Mouse (Mus musculus) heart, embryonic 14.5 days (tissue): Measurements from ENCODE around the gene Qpctl. TPM values are rescaled to one million over a fixed set of nuclear protein-coding genes. Genes with fewer than 3 reads are reported as not detected.

Source experiments
- ATAC-seq: fragments of 200-750 bp; cut with Nextera tagmentation; 2 replicates; pipeline ENCODE4 v1.8.0; 2017; ENCODE audit warnings: low read depth, moderate TSS enrichment; ENCODE audit not compliant: insufficient number of reproducible peaks, insufficient read depth, low FRiP score
- H3K27ac ChIP-seq, 2 experiments: fragments of 200-500 bp in 1 of 2; fragments of 300-500 bp in 1 of 2; sonication (generic) in 1 of 2; replicated peaks in 1 of 2; 2 replicates each; pipeline ENCODE4 v1.5.1; 2012 to 2014; ENCODE audit warnings: low read depth in 2 of 2, low read length in 2 of 2, control low read depth in 1 of 2, mild to moderate bottlenecking in 1 of 2, mixed read lengths in 1 of 2; ENCODE audit not compliant: control insufficient read depth in 1 of 2, insufficient read depth in 1 of 2
- H3K27me3 ChIP-seq: fragments of 300-500 bp; sonication (generic); 2 replicates; pipeline ENCODE4 v1.6.1; 2014; ENCODE audit warnings: mild to moderate bottlenecking, low read length, control low read depth; ENCODE audit not compliant: control insufficient read depth, insufficient read depth
- H3K36me3 ChIP-seq: fragments of 300-500 bp; sonication (generic); 2 replicates; pipeline ENCODE4 v1.6.1; 2014; ENCODE audit warnings: mild to moderate bottlenecking, control low read depth, low read length, mixed read lengths; ENCODE audit not compliant: control insufficient read depth, insufficient read depth
- H3K4me1 ChIP-seq, 2 experiments: fragments of 200-500 bp in 1 of 2; fragments of 300-500 bp in 1 of 2; sonication (generic) in 1 of 2; 2 replicates each; pipeline ENCODE4 v1.6.1; 2012 to 2014; ENCODE audit warnings: low read length in 2 of 2, control low read depth in 1 of 2, mixed read lengths in 1 of 2; ENCODE audit not compliant: control insufficient read depth in 2 of 2, insufficient read depth in 2 of 2
- H3K4me2 ChIP-seq: fragments of 300-500 bp; sonication (generic); 2 replicates; pipeline ENCODE4 v1.6.1; 2014; ENCODE audit warnings: mild to moderate bottlenecking, low read length
- H3K4me3 ChIP-seq, 2 experiments: fragments of 200-500 bp in 1 of 2; fragments of 300-500 bp in 1 of 2; sonication (generic) in 1 of 2; 2 replicates each; pipeline ENCODE4 v1.5.1; 2012 to 2014; ENCODE audit warnings: low read length in 2 of 2, mild to moderate bottlenecking in 2 of 2, control low read depth in 1 of 2, low read depth in 1 of 2, moderate library complexity in 1 of 2; ENCODE audit not compliant: control insufficient read depth in 1 of 2, insufficient read depth in 1 of 2
- H3K9ac ChIP-seq: fragments of 300-500 bp; sonication (generic); 2 replicates; pipeline ENCODE4 v1.6.1; 2014; ENCODE audit warnings: mild to moderate bottlenecking, low read length
- H3K9me3 ChIP-seq: fragments of 300-500 bp; sonication (generic); 2 replicates; pipeline ENCODE4 v1.6.1; 2016; ENCODE audit warnings: low read length, control low read depth; ENCODE audit not compliant: control insufficient read depth
- WGBS: fragments of 180-500 bp; shearing (Covaris S2); extraction: QIAGEN DNeasy Blood & Tissue Kit; methylation state at CpG from one replicate; pipeline ENCODE4 v1.1.7; 2014; 5-methylcytosine and 5-hydroxymethylcytosine counted together
- polyA plus RNA-seq: library from polyadenylated mRNA; unstranded; fragments of >200 nt; fragmentation: Nextera tagmentation; extraction: Ambion mirVana; gene quantifications from 2 replicates; pipeline ENCODE4 v1.2.1, GENCODE M21; 2014

Qpctl gene
- polyA plus RNA-seq, 1 experiment from 2014 or later: 7.0 TPM

DNA sequence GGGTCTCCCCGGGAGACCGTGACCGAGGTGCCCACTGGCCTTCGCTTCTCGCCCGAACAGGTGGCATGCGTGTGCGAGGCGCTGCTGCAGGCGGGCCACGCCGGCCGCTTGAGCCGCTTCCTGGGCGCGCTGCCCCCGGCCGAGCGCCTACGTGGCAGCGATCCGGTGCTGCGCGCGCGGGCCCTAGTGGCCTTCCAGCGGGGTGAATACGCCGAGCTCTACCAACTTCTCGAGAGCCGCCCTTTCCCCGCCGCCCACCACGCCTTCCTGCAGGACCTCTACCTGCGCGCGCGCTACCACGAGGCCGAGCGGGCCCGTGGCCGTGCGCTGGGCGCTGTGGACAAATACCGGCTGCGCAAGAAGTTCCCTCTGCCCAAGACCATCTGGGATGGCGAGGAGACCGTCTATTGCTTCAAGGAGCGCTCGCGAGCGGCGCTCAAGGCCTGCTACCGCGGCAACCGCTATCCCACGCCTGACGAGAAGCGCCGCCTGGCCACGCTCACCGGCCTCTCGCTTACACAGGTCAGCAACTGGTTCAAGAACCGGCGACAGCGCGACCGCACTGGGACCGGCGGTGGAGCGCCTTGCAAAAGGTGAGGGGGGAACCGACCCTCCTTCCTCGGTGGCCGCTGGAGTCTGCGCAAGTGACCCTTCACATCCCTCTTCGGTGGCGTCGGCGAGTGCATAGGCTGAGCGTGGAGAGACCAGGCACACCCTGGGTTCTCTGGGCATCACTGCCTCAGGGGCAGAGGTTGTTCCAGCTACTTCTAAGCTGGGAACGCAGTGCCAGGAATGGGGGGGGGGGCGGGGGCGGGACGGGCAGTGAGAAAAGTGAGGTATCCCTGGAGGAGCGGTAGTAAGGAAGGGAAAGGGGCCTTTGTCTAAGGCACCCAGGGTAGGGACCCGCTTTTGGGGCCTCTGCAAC is 54.0 kb downstream of the Qpctl start:
- ATAC-seq: no peak
- peak overlapping the region; percentile 79 to 89 for H3K4me3 ChIP-seq
- WGBS: under 1% methylated on average over 69 of the region's 87 CpGs
- H3K27me3 ChIP-seq: no peaks in the 10 kb centered on the region
- H3K36me3 ChIP-seq: peaks cover 39% of the 10 kb centered on the region
- peak overlapping the region; percentile 87 for H3K4me2 ChIP-seq
- peaks cover 30 to 45% of the 10 kb centered on the region in 2 experiments for H3K4me1 ChIP-seq
- peak overlapping the region; percentile 92 to 100 for H3K27ac ChIP-seq
- peak overlapping the region; percentile 96 for H3K9ac ChIP-seq
- no peaks in the 10 kb centered on the region for H3K9me3 ChIP-seq

DNA sequence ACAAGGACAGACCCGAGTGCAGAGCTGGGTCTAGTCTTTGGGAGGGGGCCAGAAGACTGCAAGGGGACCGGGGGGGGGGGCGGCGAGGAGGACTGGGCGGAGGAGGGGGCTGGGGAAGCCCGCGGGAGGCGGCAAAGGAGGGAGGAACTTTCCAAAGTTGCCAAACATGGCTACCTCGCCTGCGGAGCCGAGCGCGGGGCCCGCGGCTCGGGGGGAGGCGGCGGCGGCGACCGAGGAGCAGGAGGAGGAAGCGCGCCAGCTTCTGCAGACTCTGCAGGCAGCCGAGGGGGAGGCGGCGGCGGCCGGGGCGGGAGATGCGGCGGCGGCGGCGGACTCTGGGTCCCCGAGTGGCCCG is 54.6 kb downstream of the Qpctl start, which contains the start of gene Six5:
TSS of gene Six5 (plus strand) at position 124 of the 355 bp plus-strand sequence.
- peak within 1 kb of the TSS; percentile 96 for H3K9ac ChIP-seq
- peaks cover 30 to 45% of the 10 kb centered on the region in 2 experiments for H3K4me1 ChIP-seq
- H3K4me2 ChIP-seq: peak within 1 kb of the TSS; percentile 87
- H3K36me3 ChIP-seq: peaks cover 45% of the 10 kb centered on the region
- H3K9me3 ChIP-seq: no peaks in the 10 kb centered on the region
- peak within 1 kb of the TSS; percentile 99 to 100 for H3K27ac ChIP-seq
- no peak; the same call in 1 of the 2 replicates for ATAC-seq
- no peaks in the 10 kb centered on the region for H3K27me3 ChIP-seq
- peak within 1 kb of the TSS; percentile 79 to 89 for H3K4me3 ChIP-seq
- 1% methylated on average over 25 of the region's 36 CpGs for WGBS

DNA sequence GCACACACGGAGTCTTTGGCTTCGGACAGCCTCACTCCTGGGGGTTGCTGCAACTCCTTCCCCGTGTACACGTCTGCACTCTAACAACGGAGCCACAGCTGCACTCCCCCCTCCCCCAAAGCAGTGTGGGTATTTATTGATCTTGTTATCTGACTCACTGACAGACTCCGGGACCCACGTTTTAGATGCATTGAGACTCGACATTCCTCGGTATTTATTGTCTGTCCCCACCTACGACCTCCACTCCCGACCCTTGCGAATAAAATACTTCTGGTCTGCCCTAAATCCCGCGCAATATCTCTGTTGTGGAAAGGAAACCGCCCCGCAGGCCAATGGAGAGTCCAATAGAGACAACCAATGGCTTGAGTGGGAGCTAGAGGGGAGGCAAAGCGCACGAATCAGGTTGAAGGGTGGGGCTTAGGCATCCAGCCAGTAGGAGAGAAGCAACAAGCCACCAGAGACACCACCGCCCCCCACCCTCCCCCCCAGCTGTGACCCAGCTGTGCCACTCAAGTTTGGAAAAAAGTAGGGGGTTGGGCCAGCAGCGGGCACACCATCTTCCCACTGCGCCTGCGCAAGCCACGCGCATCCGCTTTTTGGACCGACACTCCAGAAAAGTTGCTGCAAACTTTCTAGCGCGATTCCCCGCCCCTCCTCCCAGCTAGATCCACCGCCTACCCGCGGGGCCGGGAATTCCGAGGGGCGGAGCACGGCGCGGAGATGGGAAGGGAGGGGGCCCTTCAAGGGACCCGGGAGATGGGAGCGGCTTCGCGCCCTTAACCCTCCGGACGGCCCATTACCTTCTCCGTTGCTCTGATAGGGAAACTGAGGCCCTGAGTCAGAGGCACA is 55.3 kb downstream of the Qpctl start:
- Histone ChIP-seq H3K36me3 (peaks cover 50% of the 10 kb centered on the region), H3K27ac (peak overlapping the region; percentile 99 to 100), H3K27me3 (no peaks in the 10 kb centered on the region), H3K9ac (peak overlapping the region; percentile 96), H3K4me3 (peak overlapping the region; percentile 79 to 89), H3K4me1 (peaks cover 30 to 45% of the 10 kb centered on the region in 2 experiments), H3K4me2 (peak overlapping the region; percentile 87), H3K9me3 (no peaks in the 10 kb centered on the region)
- WGBS: under 1% methylated on average over 45 of the region's 45 CpGs
- peak; percentile 78 for ATAC-seq

DNA sequence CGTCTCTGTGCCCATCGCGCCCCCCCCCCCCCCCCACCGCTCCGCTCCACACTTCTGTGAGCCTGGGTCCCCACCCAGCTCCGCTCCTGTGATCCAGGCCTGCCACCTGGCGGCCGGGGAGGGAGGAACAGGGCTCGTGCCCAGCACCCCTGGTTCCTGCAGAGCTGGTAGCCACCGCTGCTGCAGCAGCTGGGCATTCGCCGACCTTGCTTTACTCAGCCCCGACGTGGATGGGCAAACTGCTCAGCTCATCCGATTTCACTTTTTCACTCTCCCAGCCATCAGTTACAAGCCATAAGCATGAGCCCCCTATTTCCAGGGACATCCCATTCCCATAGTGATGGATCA is 55.9 kb downstream of the Qpctl start:
- H3K27ac ChIP-seq: peak overlapping the region; percentile 92 to 100
- peak overlapping the region; percentile 48 to 79 for H3K4me3 ChIP-seq
- ATAC-seq: peak; percentile 35
- H3K27me3 ChIP-seq: no peaks in the 10 kb centered on the region
- H3K4me1 ChIP-seq: peaks cover 30 to 42% of the 10 kb centered on the region in 2 experiments
- H3K4me2 ChIP-seq: peak overlapping the region; percentile 87
- WGBS: 0% methylated on average over 10 of the region's 15 CpGs
- no peaks in the 10 kb centered on the region for H3K9me3 ChIP-seq
- H3K9ac ChIP-seq: peak overlapping the region; percentile 66
- peaks cover 51% of the 10 kb centered on the region for H3K36me3 ChIP-seq

DNA sequence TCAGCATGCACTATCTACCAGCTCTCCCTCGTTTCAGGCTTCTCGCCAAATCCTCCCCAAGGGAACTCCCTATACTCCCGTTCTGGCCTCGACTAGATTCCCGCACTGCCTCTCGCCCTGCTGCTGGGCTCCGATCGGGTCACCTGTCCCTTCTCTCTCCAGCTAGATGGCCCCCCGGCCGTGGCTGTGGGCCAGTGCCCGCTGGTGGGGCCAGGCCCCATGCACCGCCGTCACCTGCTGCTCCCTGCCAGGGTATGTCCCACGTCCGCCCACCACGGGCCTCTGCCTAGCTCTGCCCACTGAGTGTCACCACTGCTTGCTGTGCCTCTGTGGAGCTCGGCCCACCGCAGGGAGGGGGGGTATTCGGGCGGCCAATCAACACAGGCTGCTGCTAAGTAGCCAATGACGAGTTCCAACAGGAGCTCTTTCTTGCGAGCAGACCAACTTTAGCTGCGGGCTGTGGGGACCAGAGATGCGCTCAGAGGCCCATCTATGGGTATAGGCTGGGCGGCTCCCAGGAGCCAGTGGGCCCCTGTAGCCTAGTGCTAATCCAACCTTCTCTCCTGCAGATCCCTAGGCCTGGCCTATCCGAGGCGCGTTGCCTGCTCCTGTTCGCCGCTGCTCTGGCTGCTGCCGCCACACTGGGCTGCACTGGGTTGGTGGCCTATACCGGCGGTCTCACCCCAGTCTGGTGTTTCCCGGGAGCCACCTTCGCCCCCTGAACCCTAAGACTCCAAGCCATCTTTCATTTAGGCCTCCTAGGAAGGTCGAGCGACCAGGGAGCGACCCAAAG is 56.5 kb downstream of the Qpctl start:
- peak overlapping the region; percentile 48 to 79 for H3K4me3 ChIP-seq
- peak overlapping the region; percentile 92 to 100 for H3K27ac ChIP-seq
- WGBS: 7% methylated on average over 36 of the region's 38 CpGs
- H3K4me2 ChIP-seq: peak overlapping the region; percentile 87
- no peaks in the 10 kb centered on the region for H3K27me3 ChIP-seq
- H3K9ac ChIP-seq: peak overlapping the region; percentile 66
- H3K36me3 ChIP-seq: peaks cover 52% of the 10 kb centered on the region
- H3K4me1 ChIP-seq: peaks cover 30 to 37% of the 10 kb centered on the region in 2 experiments
- peak; percentile 40 for ATAC-seq
- H3K9me3 ChIP-seq: no peaks in the 10 kb centered on the region

DNA sequence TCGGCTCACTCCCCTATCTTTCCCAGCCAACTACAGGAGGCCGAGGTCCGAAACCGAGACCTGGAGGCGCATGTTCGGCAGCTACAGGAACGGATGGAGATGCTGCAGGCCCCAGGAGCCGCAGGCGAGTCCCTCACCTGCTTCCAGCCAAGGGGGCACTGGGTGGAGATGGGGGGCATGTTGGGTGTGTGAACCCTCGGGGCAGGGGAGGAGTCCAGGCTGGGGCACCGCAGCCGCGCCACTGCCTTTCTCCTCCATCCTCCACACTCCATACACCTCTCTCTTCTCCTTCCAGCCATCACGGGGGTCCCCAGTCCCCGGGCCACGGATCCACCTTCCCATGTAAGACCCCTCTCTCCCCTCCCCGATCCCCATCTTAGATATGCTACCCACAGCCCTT is 57.2 kb downstream of the Qpctl start:
- peak overlapping the region; percentile 87 for H3K4me2 ChIP-seq
- H3K9ac ChIP-seq: peak overlapping the region; percentile 66; the same call in 1 of the 2 replicates
- no peak overlapping the region for H3K4me3 ChIP-seq
- 48% methylated on average over 17 of the region's 17 CpGs for WGBS
- H3K9me3 ChIP-seq: no peaks in the 10 kb centered on the region
- H3K4me1 ChIP-seq: peaks cover 29 to 30% of the 10 kb centered on the region in 2 experiments
- peak overlapping the region; percentile 92 to 100; a peak in 2 of 4 replicates for H3K27ac ChIP-seq
- no peaks in the 10 kb centered on the region for H3K27me3 ChIP-seq
- H3K36me3 ChIP-seq: peaks cover 52% of the 10 kb centered on the region
- ATAC-seq: no peak
